Mouse (Mus musculus) midbrain, embryonic 14.5 days (tissue): ENCODE data around the gene Crebbp. TPM values are rescaled to one million over a fixed set of nuclear protein-coding genes. Genes with fewer than 3 reads are reported as not detected.
"Not testable (repeated sequence)": the region's sequence is repeated elsewhere in the genome, so short reads cannot be mapped to it uniquely, and the experiment has no call there.

Source experiments
- ATAC-seq: fragments of 200-750 bp; cut with Nextera tagmentation; 2 replicates; pipeline ENCODE4 v1.8.0; 2017; ENCODE audit warnings: moderate number of reproducible peaks, moderate library complexity; ENCODE audit not compliant: low FRiP score, low TSS enrichment
- DNase-seq: peaks from one replicate; pipeline ENCODE4 v3.0.0-alpha.2; 2015
- H3K27ac ChIP-seq: fragments of 300-500 bp; sonication (generic); replicated peaks from 2 replicates; pipeline ENCODE4 v1.5.1; 2014; ENCODE audit warnings: mild to moderate bottlenecking, low read depth, low read length, moderate library complexity
- H3K27me3 ChIP-seq: fragments of 300-500 bp; sonication (generic); 2 replicates; pipeline ENCODE4 v1.6.1; 2014; ENCODE audit warnings: low read length, control low read depth, mixed read lengths; ENCODE audit not compliant: control insufficient read depth, insufficient read depth
- H3K36me3 ChIP-seq: fragments of 300-500 bp; sonication (generic); 2 replicates; pipeline ENCODE4 v1.6.1; 2014; ENCODE audit warnings: low read length, control low read depth; ENCODE audit not compliant: control insufficient read depth, insufficient read depth
- H3K4me1 ChIP-seq: fragments of 300-500 bp; sonication (generic); 2 replicates; pipeline ENCODE4 v1.6.1; 2014; ENCODE audit warnings: mild to moderate bottlenecking, antibody characterized with exemption, low read length, control low read depth; ENCODE audit not compliant: control insufficient read depth, insufficient read depth
- H3K4me2 ChIP-seq: fragments of 300-500 bp; sonication (generic); 2 replicates; pipeline ENCODE4 v1.6.1; 2014; ENCODE audit warnings: mild to moderate bottlenecking, low read length, moderate library complexity
- H3K4me3 ChIP-seq: fragments of 300-500 bp; sonication (generic); replicated peaks from 2 replicates; pipeline ENCODE4 v1.5.1; 2014; ENCODE audit warnings: low read depth, low read length
- H3K9ac ChIP-seq: fragments of 300-500 bp; sonication (generic); replicated peaks from 2 replicates; pipeline ENCODE4 v1.6.1; 2014; ENCODE audit warnings: mild to moderate bottlenecking, low read length, moderate library complexity
- H3K9me3 ChIP-seq: fragments of 300-500 bp; sonication (generic); 2 replicates; pipeline ENCODE4 v1.6.1; 2016; ENCODE audit warnings: low read length, control low read depth, mixed read lengths; ENCODE audit not compliant: control insufficient read depth
- WGBS: fragments of 180-500 bp; shearing (Covaris S2); extraction: QIAGEN DNeasy Blood & Tissue Kit; methylation state at CpG from one replicate; pipeline ENCODE4 v1.1.7; 2014; 5-methylcytosine and 5-hydroxymethylcytosine counted together
- polyA plus RNA-seq: library from polyadenylated mRNA; unstranded; fragments of >200 nt; fragmentation: Nextera tagmentation; extraction: Ambion mirVana; gene quantifications from 2 replicates; pipeline ENCODE4 v1.2.1, GENCODE M21; 2014

Crebbp gene
- polyA plus RNA-seq, 1 experiment from 2014 or later, result 48.7 TPM

DNA sequence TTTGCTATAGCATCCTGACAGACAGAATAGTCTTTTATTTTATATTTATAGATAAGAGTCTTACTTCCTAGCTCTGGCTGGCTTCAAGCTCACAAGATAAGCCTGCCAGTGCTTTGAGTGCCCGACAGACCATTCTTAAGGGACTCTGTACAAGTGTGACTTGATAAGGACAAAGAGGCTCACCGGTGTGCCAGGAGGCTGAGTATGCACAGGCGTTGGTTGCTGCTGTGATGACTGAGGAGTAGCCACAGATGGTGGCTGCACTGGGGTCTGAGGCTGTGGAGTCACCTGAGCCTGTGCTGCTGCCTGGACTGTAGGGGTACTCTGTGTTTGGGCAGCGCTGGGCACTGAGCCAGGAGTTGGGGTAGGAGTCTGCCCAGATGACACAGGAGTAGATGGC is 96.7 kb downstream of the Crebbp start:
- Histone ChIP-seq H3K4me2 (no peak overlapping the region), H3K36me3 (peaks cover 90% of the 10 kb centered on the region), H3K27me3 (no peaks in the 10 kb centered on the region), H3K4me1 (no peaks in the 10 kb centered on the region), H3K9ac (no peak overlapping the region), H3K9me3 (no peaks in the 10 kb centered on the region), H3K27ac (no peak overlapping the region), H3K4me3 (no peak overlapping the region)
- WGBS, result 98% methylated on average over 4 of the region's 4 CpGs
- DNase-seq, result no peak
- ATAC-seq, result no peak

DNA sequence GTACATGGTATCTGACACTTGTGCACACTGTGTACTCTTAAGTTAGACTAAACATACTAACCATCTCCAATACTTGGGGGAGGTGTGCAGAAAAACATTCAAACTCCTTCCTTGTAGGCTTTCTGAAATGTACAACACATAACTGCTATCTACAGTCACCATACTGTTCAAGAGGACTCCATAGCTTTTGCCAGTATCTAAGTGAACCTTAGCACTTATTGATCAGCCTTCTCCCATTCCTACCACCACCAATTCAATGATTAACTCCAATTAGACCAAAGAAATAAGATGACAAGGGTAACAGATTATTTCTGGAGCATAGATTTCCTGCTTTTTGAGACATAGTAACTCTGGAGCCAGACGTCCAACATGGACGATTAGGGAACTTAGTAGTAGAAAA is 113.4 kb downstream of the Crebbp start:
- Histone ChIP-seq H3K4me2 (no peak overlapping the region), H3K9ac (no peak overlapping the region), H3K27ac (no peak overlapping the region), H3K4me1 (no peaks in the 10 kb centered on the region), H3K4me3 (no peak overlapping the region), H3K27me3 (no peaks in the 10 kb centered on the region), H3K36me3 (peaks cover 63% of the 10 kb centered on the region), H3K9me3 (no peaks in the 10 kb centered on the region)
- no peak for ATAC-seq
- 93% methylated on average over 2 of the region's 2 CpGs for WGBS
- no peak for DNase-seq

GRCm38 (mm10) chr16:4097521-4097920 is 116.3 kb downstream of the Crebbp start:
- no peak for DNase-seq
- no peak for ATAC-seq
- Histone ChIP-seq H3K9me3 (no peaks in the 10 kb centered on the region), H3K27me3 (no peaks in the 10 kb centered on the region), H3K4me1 (no peaks in the 10 kb centered on the region), H3K9ac (no peak overlapping the region), H3K4me3 (no peak overlapping the region), H3K4me2 (no peak overlapping the region), H3K27ac (no peak overlapping the region), H3K36me3 (peaks cover 83% of the 10 kb centered on the region)
- 93% methylated on average over 1 of the region's 1 CpGs for WGBS

- no peak overlapping the region for H3K9ac ChIP-seq
- H3K4me3 ChIP-seq, result no peak overlapping the region
- no peaks in the 10 kb centered on the region for H3K4me1 ChIP-seq
- no peaks in the 10 kb centered on the region for H3K27me3 ChIP-seq
- ATAC-seq (no peak), DNase-seq (no peak)
- H3K36me3 ChIP-seq, result peaks cover 87% of the 10 kb centered on the region
- no peak overlapping the region for H3K4me2 ChIP-seq
- no peak overlapping the region for H3K27ac ChIP-seq
- H3K9me3 ChIP-seq, result no peaks in the 10 kb centered on the region
Measured at GRCm38 (mm10) chr16:4096898-4097297, 116.9 kb downstream of the Crebbp start.

DNA sequence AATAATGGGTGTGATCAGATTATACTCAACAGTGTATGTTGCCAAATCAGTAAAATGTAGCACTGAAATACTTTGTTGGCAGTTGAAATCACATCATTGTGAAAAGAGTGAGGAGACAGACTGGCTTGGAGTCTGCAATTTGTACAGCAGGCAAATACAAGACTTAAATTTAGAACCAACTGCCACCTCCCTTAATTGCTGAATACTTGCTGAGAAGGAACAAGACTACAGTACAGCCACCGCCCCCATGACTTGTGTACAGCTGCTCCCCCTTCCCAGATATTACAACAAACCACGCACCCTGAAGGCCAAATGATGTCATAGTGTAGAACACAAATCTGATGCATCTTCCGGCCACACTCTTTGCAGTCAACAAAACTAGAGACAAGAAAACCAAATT is 117.7 kb downstream of the Crebbp start:
- no peaks in the 10 kb centered on the region for H3K4me1 ChIP-seq
- H3K4me3 ChIP-seq, result no peak overlapping the region
- H3K4me2 ChIP-seq, result no peak overlapping the region
- H3K27ac ChIP-seq, result no peak overlapping the region
- H3K36me3 ChIP-seq, result peaks cover 88% of the 10 kb centered on the region
- ATAC-seq, result no peak
- no peak overlapping the region for H3K9ac ChIP-seq
- H3K27me3 ChIP-seq, result no peaks in the 10 kb centered on the region
- DNase-seq, result no peak
- H3K9me3 ChIP-seq, result no peaks in the 10 kb centered on the region
- WGBS, result 97% methylated on average over 3 of the region's 3 CpGs

DNA sequence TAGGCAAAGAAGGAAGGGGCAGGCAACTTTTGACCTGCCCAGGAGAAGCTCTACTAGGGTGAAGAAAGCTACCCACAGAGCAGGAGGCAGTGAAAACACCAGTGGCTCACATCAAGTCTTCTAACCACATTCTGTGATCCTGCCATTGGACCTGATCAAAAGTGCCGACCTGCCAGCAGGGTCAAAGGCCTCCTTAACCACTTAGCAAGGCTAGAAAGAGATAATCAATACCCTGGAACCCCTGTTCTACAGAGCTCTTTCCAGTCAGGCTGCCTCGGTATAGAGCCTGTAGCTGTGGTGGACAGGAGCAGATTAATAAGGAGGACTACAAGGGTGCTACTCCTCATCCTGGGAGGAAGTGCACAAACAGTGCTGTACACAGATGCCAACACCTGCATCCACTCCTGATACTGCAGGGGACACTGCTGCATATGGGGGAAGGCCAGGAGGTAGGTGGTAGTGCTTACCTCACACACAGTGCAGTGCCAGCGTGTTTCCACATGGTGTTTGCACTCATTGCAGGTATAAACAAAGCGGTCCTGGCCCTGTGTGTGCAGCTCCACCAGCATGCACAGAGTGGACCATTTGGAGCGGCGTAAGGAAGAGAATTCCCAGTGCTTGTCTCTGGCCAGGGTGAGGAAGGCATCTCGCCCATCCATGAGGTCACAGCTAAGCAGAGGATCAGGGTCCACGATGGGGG is 126.4 kb downstream of the Crebbp start:
- 93% methylated on average over 8 of the region's 8 CpGs for WGBS
- H3K27ac ChIP-seq, result no peak overlapping the region
- H3K9me3 ChIP-seq, result no peaks in the 10 kb centered on the region
- peaks cover 95% of the 10 kb centered on the region for H3K36me3 ChIP-seq
- no peak overlapping the region for H3K9ac ChIP-seq
- no peaks in the 10 kb centered on the region for H3K27me3 ChIP-seq
- no peak overlapping the region for H3K4me3 ChIP-seq
- no peak overlapping the region for H3K4me2 ChIP-seq
- no peaks in the 10 kb centered on the region for H3K4me1 ChIP-seq
- ATAC-seq (no peak), DNase-seq (no peak)

GRCm38 (mm10) chr16:4085851-4086387 is 127.9 kb downstream of the Crebbp start:
- Histone ChIP-seq H3K9me3 (no peaks in the 10 kb centered on the region), H3K4me2 (no peak overlapping the region), H3K36me3 (peaks cover 89% of the 10 kb centered on the region), H3K27ac (no peak overlapping the region), H3K4me3 (no peak overlapping the region), H3K27me3 (no peaks in the 10 kb centered on the region), H3K4me1 (no peaks in the 10 kb centered on the region), H3K9ac (no peak overlapping the region)
- no peak for DNase-seq
- no peak for ATAC-seq
- 95% methylated on average over 9 of the region's 9 CpGs for WGBS

DNA sequence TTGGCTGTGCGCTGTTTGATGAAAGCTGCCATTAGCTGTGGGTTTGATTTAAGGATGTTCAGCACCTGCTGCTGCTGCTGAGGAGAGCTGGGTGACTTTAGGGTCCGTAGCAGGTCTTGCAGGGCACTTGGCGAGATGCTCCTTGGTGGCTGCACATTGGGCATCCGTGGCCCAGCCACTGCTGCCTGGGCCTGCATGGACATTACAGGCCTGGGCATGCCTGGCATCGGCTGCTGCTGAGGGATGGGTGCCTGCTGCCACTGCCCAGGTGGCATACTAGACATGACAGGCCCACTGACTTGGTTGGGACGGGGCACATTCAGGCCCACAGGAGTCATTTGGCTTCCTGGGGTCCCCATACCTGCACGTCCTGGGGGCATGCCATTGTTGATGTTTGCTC is 128.7 kb downstream of the Crebbp start:
- Histone ChIP-seq H3K9ac (no peak overlapping the region), H3K27ac (no peak overlapping the region), H3K27me3 (no peaks in the 10 kb centered on the region), H3K4me1 (no peaks in the 10 kb centered on the region), H3K9me3 (no peaks in the 10 kb centered on the region), H3K4me3 (no peak overlapping the region), H3K36me3 (peaks cover 80% of the 10 kb centered on the region), H3K4me2 (no peak overlapping the region)
- DNase-seq (no peak), ATAC-seq (no peak)
- WGBS, result 98% methylated on average over 7 of the region's 7 CpGs

- H3K4me3 ChIP-seq, H3K27me3 ChIP-seq, H3K9ac ChIP-seq, H3K9me3 ChIP-seq, ATAC-seq, DNase-seq, H3K4me2 ChIP-seq, H3K27ac ChIP-seq, H3K4me1 ChIP-seq: not testable (repeated sequence)
- peaks cover 34% of the 10 kb centered on the region for H3K36me3 ChIP-seq
- WGBS, result 84% methylated on average over 3 of the region's 3 CpGs
Measured at GRCm38 (mm10) chr16:4080419-4080818, 133.4 kb downstream of the Crebbp start.
